Mouse (Mus musculus) left cerebral cortex, postnatal 14 days (tissue): ENCODE measurements around the gene Spop. TPM values are rescaled to one million over a fixed set of nuclear protein-coding genes. Genes with fewer than 3 reads are reported as not detected.
A peak's percentile ranks its signal among the peaks of the same experiment; 100 is the strongest.

Experiments
- DNase-seq, 2 experiments: peaks; one replicate each; pipeline ENCODE4 v3.0.0; 2021 to 2022; ENCODE audit warnings: low spot score in 2 of 2, mixed read lengths in 1 of 2
- intact Hi-C: fragments of 180-260 bp; cut with DNase I; formaldehyde crosslinking; loops from one replicate; pipeline ENCODE4 v1.15.1; 2025
- total RNA-seq, 2 experiments: library from RNA; stranded (reverse); gene quantifications; 2 replicates each; pipeline ENCODE4 v1.2.3; 2021

Gene Spop
- total RNA-seq, 2 experiments from 2014 or later, result 156 to 160 TPM

DNA sequence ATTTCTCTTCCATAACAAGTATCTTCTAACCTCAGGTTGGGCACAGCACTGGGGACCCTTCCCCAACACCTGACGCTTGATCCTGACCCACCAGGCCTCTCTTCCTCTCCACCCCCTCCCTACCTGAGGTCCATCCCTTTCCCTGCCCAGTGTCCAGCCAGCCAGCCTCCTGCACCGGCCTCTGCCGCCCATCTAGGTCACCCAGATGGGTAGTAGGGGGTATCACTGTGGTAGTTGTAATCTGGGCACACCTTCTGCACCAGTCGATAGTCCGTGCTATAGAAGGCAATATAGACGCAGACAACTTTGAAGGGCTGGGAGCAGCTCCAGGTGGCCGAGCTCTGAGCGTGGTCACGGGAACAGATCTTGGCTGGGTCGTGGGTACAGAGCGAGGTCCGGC lies 96.8 kb downstream of the Spop start:
- DNase-seq, result no peak
- intact Hi-C loops, result no loop called here

DNA sequence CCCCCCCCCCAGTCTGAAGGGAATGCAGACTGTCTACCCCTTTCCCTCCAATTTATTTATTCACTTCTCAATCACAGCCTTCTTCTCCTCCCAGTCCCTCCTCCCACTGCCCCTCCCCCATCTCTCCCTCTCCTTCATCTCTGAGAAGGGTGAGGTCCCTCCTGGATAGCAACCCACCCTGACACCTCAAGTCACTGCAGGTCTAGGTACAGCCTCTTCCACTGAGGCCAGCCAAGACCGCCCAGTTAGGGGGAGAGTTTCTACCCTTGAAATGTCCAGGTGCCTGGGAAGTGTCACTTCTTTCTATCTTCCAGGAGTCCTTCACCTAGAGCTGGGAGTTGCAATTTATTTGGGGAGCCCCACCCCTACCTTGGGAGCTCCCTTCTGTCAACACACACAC lies 98.0 kb downstream of the Spop start:
- intact Hi-C loops, result no loop called here
- no peak for DNase-seq

DNA sequence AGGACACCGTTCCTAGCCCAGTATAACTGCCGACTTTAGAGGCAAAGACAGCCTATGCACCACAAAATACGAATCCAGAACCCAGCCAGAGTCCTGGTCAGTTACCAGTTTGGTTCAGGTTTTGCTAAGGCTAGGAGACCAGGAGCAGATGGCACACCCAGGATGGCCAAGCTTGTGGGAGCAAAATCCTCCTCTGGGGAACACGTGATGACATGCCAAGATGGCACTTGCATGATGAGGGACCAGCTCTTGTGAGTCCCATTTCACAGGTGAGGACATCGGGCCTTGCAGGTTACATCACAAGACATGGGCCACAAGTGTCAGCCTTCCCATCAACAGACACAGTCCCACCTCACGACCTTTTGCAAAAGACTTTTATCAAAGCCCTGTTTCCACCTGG lies 98.5 kb downstream of the Spop start:
- intact Hi-C loops, result no loop called here
- no peak for DNase-seq

DNA sequence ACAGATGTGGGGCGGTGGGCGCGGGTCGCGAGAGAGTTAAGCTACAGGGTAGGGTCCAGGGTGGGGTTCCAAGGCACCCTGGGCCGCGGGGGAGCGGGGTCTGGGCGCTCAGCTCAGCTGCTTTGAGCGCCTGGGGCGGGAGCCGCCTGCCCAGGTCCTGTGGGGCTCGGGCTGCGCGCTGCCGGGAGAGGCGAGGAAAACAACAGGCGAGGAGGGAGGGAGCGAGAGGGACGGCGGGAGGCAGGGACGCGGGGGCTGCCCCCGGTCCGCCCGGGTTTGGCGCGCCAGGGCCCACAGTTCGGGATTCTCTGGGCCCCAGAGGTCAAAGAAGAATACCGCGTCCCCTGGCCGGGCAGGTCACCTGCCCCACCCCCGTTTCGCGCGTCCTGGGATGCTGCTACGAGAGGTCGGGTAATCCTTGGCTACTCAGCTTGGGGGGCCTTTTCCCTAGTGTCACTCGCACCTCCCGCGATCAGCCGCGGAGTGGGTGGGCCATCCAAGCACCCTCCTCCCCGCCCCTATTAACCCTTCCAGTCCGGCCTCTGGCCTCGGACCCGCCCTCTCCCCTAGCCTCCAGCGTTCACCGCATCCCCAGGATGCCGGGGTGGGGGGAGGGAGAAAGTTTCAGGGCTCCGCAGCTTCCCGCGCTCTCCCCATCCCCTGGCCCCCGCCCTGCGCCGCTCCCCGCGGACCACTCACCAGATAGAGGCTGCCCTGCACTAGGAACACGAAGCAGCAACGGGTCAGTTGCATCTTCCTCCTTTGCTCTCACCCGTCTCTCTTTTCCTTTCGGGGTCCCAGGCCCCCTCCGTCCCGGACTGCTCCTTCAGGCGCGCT lies 99.8 kb downstream of the Spop start:
- intact Hi-C loops, result no loop called here
- DNase-seq, result no peak

DNA sequence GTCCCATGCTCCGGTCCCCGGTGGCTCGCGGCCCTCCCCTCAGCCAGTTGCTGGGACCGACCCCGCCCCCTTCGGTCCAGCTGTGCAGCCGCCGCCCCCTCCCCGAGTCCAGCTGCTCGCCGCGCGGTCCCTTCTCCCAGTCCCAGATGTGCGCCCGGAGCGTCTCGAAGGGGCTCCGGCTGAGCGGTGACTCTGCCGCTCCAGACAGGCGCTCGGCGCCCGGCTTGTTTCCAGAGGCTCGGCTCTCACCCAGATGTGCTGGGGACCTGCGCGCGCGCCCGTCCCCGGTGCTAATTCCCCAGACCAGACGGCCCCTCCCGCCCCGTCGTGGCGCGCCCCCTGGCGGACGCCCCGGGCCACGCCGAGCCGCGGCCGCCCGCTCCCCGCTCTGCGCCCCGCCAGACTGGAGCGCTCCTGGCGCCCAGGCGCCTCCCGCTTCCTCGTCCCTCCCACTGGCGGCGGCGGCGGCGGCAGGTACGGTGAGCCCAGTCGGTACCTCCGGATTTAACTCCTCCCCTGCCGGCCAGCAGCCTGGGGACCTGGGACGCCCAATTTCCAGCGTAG lies 100.5 kb downstream of the Spop start, which contains the start of gene Nxph3:
Gene Nxph3 (minus strand): TSS at position 273 of the 564 bp plus-strand sequence.
- intact Hi-C loops, result no loop called here
- DNase-seq, result peak in 1 of 2 experiments; percentile 50

DNA sequence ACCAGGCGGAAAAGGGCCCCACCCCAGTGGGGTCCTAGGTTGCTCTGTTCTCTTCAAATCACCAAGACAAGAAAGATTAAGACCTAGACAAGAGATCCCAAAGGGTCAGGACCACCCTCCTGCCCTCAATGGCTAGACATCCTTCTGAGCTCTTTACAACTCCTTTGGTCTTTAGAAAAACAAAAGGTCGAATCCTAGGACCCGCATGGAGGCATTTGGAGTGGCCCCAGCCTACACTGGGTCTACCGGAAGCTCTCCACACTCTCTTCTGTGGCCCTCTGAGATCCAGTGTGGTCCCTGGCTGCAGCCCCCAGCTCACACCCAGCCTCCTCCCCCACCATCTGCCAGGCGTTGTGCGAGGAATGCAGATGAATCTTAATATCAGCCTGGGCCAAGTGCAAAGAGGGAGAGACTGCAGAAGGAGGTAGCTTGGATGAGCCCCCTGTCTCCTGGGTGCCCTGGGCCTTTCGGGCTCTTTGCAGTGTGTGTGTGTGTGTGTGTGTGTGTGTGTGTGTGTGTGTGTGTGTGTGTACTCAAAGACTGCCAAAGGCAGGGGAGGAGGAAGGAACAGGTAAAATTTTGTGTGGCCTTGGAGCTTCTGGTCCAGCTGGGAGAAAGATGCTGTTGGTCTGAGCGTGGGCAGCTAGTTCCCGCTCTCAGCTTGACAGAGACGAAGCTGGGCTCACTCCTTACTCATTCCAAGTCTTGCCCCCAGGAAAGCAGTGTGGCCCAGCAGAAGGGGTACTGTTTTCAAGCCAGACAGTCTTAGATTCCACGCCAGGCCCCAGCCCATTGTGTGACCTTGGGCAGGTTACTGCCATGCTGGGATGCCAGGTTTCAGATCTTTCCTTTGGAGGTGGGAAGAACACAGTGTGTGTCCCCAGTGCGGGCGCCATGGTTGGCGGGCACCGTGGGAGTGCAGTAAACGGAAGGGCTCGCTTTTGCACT lies 101.8 kb downstream of the Spop start:
- no peak for DNase-seq
- intact Hi-C loops, result no loop called here

DNA sequence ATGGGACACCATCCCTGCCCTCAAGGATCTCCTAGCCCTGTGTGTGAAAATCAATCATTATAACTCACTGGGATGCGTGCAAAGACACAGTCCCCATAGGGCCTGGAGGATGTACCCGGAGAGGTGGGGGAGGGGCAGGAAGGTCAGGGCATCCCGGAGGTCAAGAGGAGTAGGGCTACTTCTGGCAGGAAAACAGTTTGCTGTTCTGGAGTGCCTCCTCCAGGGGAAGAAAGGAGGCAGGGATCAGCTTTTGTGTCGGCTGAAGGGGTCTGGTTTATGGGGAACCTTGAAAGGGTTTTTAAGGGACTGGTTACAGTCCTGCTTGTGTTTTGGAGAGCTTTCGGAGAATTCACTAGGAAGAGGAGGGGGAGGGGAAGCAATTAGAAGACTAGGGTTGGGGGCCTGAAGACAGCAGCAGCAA lies 102.6 kb downstream of the Spop start:
- intact Hi-C loops, result no loop called here
- no peak for DNase-seq

DNA sequence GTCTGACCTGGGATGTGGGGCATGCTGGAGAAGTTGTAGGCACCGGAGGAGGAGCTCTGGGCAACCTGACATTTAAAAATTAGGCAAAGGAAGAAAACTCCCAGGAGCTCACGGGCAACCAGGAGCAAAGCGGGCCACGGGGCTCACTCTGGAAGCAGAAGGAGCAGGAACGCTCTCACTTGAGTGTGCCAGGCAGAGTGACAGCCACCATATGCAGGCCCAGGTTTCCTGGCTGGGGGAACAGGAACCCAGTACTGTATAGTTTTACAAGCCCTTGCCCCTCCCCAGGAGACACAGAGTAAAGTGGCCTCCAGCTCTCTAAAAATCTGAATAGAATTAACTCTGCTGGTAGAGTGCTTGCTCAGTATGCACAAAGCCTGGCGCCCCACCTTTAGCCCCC lies 103.3 kb downstream of the Spop start:
- intact Hi-C loops, result no loop called here
- no peak for DNase-seq

DNA sequence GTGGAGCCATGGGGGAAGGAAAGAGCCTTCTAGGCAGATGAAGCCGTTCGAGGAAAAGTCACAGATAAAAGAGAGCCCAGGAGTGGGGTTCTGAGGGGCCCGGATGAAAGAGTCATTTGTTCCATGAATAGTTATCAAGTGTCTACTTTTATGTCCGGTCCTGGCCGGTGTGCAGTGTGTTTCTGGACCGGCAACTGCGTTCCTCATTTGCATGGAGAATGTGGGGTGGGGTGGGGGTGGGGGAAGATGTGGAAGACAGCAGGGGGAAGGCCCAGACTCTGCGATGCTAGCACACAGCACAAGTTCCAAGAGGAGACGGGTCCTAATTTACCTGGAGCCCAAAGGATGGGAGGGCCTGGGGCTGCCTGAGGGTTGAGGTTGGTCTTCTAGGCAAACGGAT lies 105.4 kb downstream of the Spop start:
- no peak for DNase-seq
- intact Hi-C loops, result no loop called here

DNA sequence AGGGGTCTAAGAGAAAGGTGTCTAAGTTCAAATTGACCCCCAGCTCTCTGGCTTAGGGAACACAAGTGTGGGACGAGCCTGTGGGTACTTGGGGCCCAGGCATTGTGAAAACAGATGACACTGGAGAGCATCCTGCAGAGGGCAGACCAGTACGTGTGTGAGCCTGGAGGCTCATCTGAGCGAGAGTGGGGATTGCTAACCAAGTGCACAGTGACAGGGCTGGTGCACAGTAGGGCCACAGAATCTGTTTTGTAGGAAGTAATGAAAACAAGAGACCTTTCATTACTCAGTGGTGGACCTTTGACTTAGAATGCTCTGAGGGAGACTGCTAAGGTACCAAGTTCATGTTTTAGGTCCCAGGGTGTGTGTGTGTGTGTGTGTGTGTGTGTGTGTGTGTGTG lies 106.1 kb downstream of the Spop start:
- intact Hi-C loops, result loop anchor here (2.0 to 10.0 kb wide), 3 partner anchors 135 to 403 kb away; partner anchors contain the start of genes Kat7 and Slc35b1
- no peak for DNase-seq

DNA sequence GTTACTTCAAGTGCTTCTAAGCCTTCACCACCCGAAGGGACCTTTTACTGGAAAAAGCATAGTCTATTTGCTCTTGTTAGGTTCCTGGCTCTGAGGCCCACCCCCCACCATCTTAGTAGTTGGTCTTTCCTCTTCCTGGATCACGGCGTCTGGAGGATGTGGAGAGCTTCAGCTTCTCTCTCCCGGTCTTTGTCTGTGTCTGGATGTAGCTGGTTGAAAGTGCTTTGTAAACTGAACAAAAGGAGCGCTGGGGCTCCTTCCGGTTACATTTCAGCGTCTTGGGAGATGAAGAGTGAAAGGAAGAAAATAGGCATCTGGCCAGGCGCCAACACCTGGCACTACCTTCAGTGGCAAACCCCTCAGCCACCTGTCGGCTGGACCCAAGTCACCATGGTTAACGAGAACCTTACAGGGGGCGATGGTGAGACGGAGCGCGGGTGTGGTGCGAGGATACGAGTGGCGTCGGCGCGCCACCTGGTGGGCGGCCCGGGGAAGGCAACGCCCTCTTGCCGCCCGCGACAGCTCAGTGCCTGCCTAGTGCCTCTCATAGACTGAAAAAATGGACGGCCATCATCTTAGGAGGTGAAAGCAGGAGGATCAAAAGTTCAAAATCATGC lies 106.7 kb downstream of the Spop start:
- intact Hi-C loops, result loop anchor here (1.0 to 10.0 kb wide), 5 partner anchors 123 to 403 kb away; partner anchors contain the start of genes Kat7 and Slc35b1
- DNase-seq, result peak; percentile 91 to 93

DNA sequence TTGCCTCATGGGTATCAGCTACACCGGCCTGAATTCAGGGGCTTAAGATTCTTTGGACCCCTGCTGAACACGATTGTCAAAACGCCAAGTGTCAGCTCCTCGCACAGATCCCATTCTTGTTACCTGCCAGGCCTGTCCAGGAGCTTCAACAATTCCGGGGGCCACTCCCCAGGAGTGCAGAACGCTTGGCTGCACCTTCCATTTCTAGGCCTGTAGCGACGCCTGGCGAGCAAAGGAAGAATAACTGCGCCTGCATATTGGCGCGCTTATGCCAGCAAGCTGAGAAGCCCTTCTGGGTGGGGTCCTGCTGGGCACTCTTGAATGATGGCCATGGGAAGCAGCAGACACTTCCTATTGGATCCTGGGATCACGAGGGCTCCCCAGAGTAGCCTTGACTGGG lies 107.7 kb downstream of the Spop start:
- intact Hi-C loops, result loop anchor here (1.0 to 10.0 kb wide), 5 partner anchors 124 to 404 kb away; partner anchors contain the start of genes Kat7 and Slc35b1
- DNase-seq, result peak; percentile 71 to 84

DNA sequence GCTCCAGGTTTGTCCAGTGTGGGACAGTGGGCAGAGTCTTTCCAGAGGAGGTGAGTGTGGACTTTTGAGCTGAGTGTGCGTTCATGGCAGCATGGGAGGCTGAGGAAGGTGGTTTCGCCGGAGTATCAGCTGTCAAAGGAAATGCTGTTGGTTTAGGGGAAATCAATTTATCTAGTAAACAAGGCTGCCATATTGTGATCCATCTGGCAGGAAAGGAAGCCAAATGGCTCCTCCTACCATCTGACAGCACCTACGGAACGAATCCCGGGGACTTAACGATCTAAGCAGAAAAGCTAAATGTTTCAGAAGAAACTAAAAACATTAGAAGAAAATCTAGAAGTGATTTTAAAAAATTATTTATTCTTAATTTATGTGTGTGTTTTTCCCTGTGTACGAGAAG lies 113.4 kb downstream of the Spop start:
- no peak for DNase-seq
- intact Hi-C loops, result loop anchor here (10.0 kb wide), 1 partner anchor 213 kb away; the partner anchor contains the start of gene Kat7

DNA sequence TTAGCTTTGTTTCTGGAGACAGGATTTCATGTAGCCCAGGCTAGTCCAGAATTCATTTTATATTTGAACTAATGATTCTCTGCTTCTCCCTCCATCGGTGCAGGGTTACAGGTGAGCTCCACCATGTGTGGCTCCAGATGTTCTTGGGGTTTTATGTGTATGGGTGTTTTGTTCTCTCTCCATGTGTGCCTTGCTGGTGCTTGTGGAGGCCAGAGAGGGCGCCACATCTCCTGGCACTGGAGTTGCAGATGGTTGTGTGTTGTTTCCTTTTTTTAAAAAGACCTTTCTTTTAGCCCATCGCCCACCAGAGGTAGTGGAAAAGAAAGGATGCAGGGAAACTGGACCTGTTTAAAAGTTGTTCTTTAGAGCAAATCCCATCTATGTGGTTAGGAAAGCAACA lies 114.4 kb downstream of the Spop start:
- intact Hi-C loops, result loop anchor here (10.0 kb wide), 1 partner anchor 213 kb away; the partner anchor contains the start of gene Kat7
- no peak for DNase-seq

DNA sequence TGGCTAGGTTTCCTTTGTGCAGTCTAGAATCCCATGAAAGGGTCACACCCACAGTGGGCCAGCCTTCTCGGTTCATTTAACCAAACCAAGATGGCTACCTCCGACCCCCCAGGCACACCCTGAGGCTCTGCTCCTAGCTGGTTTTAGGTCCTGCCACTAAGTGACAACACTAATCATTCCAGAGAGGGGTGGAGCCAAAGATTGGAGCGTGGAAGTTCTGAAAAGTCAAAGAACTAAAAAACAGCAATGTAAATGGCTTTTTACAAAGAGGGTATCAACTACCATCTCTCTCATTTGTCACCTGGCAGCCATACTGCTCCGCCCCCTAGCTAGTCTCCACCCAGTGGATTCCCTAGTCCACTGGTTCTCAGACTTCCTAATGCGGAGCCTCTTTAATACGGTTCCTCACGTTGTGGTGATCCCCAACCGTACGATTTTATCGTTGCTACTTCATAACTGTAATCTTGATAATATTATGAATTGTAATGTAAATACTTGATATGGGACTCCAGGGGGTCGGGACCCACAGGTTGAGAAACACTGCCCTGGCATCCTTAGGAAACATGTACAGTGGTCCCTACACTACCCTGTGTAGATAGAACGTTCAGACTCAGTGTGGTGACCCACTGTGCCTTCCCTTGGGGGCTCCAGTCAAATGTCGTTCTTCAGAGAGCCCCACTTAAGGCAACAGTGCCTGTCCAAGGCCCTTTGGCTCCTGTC lies 118.6 kb downstream of the Spop start:
- intact Hi-C loops, result loop anchor here (1.0 kb wide), 1 partner anchor 117 kb away; no protein-coding TSS in a partner anchor

DNA sequence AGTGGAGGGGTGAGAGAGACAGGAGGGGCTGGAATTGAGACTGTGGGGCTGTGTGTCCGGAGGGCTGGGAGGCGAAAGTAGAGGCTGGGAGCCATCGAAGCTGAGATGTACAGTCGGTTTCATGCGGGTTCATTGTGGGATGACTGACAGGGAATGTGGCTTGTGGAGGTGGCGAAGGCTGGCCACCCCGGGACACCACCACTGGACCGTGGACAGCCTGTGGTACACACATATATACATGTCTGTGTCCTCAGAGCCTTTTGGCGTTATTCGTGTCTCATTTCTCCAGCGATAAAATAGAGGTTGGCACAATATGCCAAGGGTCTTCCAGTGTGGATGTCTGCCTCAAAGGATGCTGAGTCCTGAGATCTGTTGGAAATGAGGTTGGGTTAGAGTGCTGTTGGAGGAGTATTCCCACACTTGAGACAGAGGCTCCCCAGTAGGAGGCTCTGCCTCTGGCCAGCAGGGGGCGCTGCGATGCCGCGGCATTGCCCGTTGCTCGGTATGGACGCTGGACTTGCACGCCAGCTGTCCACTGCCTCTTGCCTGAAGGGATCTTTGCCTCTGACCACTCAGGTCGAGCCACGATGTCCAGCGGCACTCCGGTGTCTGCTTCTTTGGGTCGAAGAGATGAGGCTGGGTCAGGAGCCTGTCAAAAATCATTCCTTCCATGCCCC lies 119.7 kb downstream of the Spop start:
- intact Hi-C loops, result loop anchor here (1.0 kb wide), 2 partner anchors 53 to 116 kb away; no protein-coding TSS in a partner anchor
- peak; percentile 84 to 89 for DNase-seq

More for the DNA sequence above, 118.6 kb downstream of the Spop start:
- DNase-seq, result no peak

DNA sequence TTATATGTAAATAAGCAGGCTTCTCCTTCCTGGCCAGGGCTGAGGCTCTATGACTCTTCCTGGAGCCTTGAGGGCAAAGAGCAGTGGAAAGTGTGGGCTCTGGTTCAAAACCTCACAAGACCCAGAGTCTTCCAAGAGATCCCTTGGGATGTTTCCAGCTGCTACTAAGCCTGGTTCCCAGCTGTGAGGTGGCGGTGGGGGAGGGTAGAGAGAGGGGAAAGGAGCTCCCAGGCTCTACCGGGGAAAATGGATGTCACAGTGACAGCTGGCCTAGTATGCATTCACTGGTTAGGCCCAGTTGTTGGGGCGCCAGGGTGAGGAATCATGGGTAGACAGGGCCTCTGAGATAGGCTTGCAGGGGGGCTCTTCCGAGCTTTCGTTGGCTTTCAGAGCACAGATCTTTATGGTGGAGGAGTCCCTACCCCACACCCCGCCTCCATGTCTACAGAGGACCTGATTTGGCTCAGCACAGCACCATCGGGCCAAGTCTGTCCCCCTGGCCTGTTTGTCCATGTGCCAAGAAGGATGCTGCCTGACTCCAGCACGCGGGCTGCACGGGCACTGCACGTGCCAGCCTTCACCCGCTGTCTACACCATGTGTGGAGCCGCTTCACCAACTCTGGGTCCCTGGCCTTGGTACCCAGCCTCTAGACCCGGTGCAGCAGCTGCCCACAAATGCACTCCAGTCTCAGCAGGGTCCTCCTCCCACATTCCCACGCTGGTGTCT lies 124.7 kb downstream of the Spop start:
- no peak for DNase-seq
- intact Hi-C loops, result no loop called here
